Mouse (Mus musculus): Measurements from ENCODE around the gene Tulp4. TPM values are rescaled to one million over a fixed set of nuclear protein-coding genes. Genes with fewer than 3 reads are reported as not detected.

Tulp4 gene
- polyA plus RNA-seq, 1 experiment from 2014 or later, result 178 TPM

GRCm38 (mm10) chr17:6131083-6131482, 24.8 kb downstream of the Tulp4 start:
- Histone ChIP-seq H3K4me3 (ENCODE audit: low read depth, low read length) (no peak overlapping the region), H3K36me3 (ENCODE audit: control insufficient read depth, insufficient read depth, low read length) (0 out of 2 replicates have a peak, but pooled peaks cover 3% of the 10 kb centered on the region), H3K4me1 (replicated peaks; ENCODE audit: control insufficient read depth, insufficient read depth, low read length) (no peaks in the 10 kb centered on the region), H3K9ac (ENCODE audit: low read depth, low read length) (no peak overlapping the region), H3K4me2 (replicated peaks; ENCODE audit: low read depth, low read length) (no peak overlapping the region), H3K9me3 (ENCODE audit: control insufficient read depth, low read length) (no peaks in the 10 kb centered on the region), H3K27ac (ENCODE audit: low read depth, low read length) (no peak overlapping the region), H3K27me3 (ENCODE audit: control insufficient read depth, insufficient read depth, low read length) (no peaks in the 10 kb centered on the region)
- ATAC-seq (ENCODE audit: low FRiP score), result no peak
- DNase-seq (ENCODE audit: low spot score), result no peak
- WGBS, result 92% methylated on average over 3 of the region's 3 CpGs

DNA sequence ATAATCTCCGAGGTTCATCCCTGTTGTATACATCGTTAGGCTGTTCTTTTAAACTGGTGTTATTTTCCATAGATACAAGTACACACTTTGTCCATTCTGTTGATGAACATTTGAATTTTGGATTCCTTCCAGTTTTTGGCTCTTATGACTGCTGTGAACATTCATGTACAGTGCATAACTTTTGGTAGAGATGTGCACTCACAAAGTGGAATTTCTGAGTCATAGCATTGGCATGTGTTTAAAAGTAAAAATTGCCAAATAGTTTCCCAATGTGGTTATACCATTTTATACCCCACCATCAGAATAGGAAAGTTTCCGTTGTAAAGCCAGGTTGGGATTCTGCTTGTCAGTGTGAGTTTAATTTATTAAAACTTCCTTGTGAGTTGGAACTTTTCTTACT, 34.6 kb downstream of the Tulp4 start:
- no peaks in the 10 kb centered on the region for H3K9me3 ChIP-seq (ENCODE audit: control insufficient read depth, low read length)
- WGBS, result 97% methylated on average over 3 of the region's 3 CpGs
- H3K36me3 ChIP-seq (ENCODE audit: control insufficient read depth, insufficient read depth, low read length), result 0 out of 2 replicates have a peak, but pooled peaks cover 5% of the 10 kb centered on the region
- ATAC-seq (ENCODE audit: low FRiP score), result no peak
- DNase-seq (ENCODE audit: low spot score), result no peak
- no peak overlapping the region for H3K4me2 ChIP-seq (replicated peaks; ENCODE audit: low read depth, low read length)
- H3K4me3 ChIP-seq (ENCODE audit: low read depth, low read length), result no peak overlapping the region
- no peak overlapping the region for H3K27ac ChIP-seq (ENCODE audit: low read depth, low read length)
- no peaks in the 10 kb centered on the region for H3K27me3 ChIP-seq (ENCODE audit: control insufficient read depth, insufficient read depth, low read length)
- no peak overlapping the region for H3K9ac ChIP-seq (ENCODE audit: low read depth, low read length)
- no peaks in the 10 kb centered on the region for H3K4me1 ChIP-seq (replicated peaks; ENCODE audit: control insufficient read depth, insufficient read depth, low read length)

- 0 out of 2 replicates have a peak, but pooled peaks cover 2% of the 10 kb centered on the region for H3K36me3 ChIP-seq (ENCODE audit: control insufficient read depth, insufficient read depth, low read length)
- no peak overlapping the region for H3K27ac ChIP-seq (ENCODE audit: low read depth, low read length)
Measured at GRCm38 (mm10) chr17:6141344-6141743, 35.1 kb downstream of the Tulp4 start.

DNA sequence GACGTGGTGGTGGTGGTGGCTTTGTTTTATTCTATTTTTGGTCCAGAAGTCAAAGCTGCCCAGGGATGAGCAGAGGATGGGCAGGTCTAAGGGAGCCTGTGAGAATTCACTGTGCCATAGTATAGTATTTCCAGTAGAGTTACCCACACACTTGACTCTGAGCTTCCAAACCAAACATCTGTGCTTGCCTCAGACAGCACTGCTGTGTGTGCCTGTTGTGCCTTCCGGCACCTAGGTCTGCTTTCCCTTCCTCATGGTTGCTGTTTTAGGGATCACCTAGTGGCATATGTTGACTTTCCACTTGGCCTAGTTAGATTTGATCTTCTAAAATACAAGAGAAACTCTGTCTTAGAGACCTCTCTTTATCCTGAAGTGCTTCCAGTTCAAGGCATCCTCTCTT, 39.0 kb downstream of the Tulp4 start:
- WGBS, result 90% methylated on average over 2 of the region's 2 CpGs

More at GRCm38 (mm10) chr17:6141344-6141743, 35.1 kb downstream of the Tulp4 start:
- Histone ChIP-seq H3K9me3 (ENCODE audit: control insufficient read depth, low read length) (no peaks in the 10 kb centered on the region), H3K4me1 (replicated peaks; ENCODE audit: control insufficient read depth, insufficient read depth, low read length) (no peaks in the 10 kb centered on the region), H3K4me3 (ENCODE audit: low read depth, low read length) (no peak overlapping the region), H3K27me3 (ENCODE audit: control insufficient read depth, insufficient read depth, low read length) (no peaks in the 10 kb centered on the region), H3K4me2 (replicated peaks; ENCODE audit: low read depth, low read length) (no peak overlapping the region), H3K9ac (ENCODE audit: low read depth, low read length) (no peak overlapping the region)
- DNase-seq (ENCODE audit: low spot score), result no peak
- no peak for ATAC-seq (ENCODE audit: low FRiP score)
- WGBS, result 89% methylated on average over 2 of the region's 2 CpGs

GRCm38 (mm10) chr17:6152941-6153340, 46.7 kb downstream of the Tulp4 start:
- Histone ChIP-seq H3K27ac (ENCODE audit: low read depth, low read length) (no peak overlapping the region), H3K36me3 (ENCODE audit: control insufficient read depth, insufficient read depth, low read length) (no peaks in the 10 kb centered on the region), H3K4me2 (replicated peaks; ENCODE audit: low read depth, low read length) (no peak overlapping the region), H3K4me1 (replicated peaks; ENCODE audit: control insufficient read depth, insufficient read depth, low read length) (no peaks in the 10 kb centered on the region), H3K27me3 (ENCODE audit: control insufficient read depth, insufficient read depth, low read length) (no peaks in the 10 kb centered on the region), H3K9ac (ENCODE audit: low read depth, low read length) (no peak overlapping the region), H3K4me3 (ENCODE audit: low read depth, low read length) (no peak overlapping the region), H3K9me3 (ENCODE audit: control insufficient read depth, low read length) (no peaks in the 10 kb centered on the region)
- WGBS, result 96% methylated on average over 4 of the region's 4 CpGs
- ATAC-seq (ENCODE audit: low FRiP score) (no peak), DNase-seq (ENCODE audit: low spot score) (no peak)

More for the DNA sequence above, 39.0 kb downstream of the Tulp4 start:
- Histone ChIP-seq H3K27me3 (ENCODE audit: control insufficient read depth, insufficient read depth, low read length) (no peaks in the 10 kb centered on the region), H3K9me3 (ENCODE audit: control insufficient read depth, low read length) (no peaks in the 10 kb centered on the region), H3K4me3 (ENCODE audit: low read depth, low read length) (no peak overlapping the region), H3K4me1 (replicated peaks; ENCODE audit: control insufficient read depth, insufficient read depth, low read length) (no peaks in the 10 kb centered on the region), H3K36me3 (ENCODE audit: control insufficient read depth, insufficient read depth, low read length) (0 out of 2 replicates have a peak, but pooled peaks cover 2% of the 10 kb centered on the region), H3K4me2 (replicated peaks; ENCODE audit: low read depth, low read length) (no peak overlapping the region), H3K27ac (ENCODE audit: low read depth, low read length) (no peak overlapping the region), H3K9ac (ENCODE audit: low read depth, low read length) (no peak overlapping the region)
- DNase-seq (ENCODE audit: low spot score) (no peak), ATAC-seq (ENCODE audit: low FRiP score) (no peak)

GRCm38 (mm10) chr17:6153581-6153980, 47.3 kb downstream of the Tulp4 start:
- ATAC-seq (ENCODE audit: low FRiP score) (no peak), DNase-seq (ENCODE audit: low spot score) (no peak)
- Histone ChIP-seq H3K9me3 (ENCODE audit: control insufficient read depth, low read length) (no peaks in the 10 kb centered on the region), H3K36me3 (ENCODE audit: control insufficient read depth, insufficient read depth, low read length) (no peaks in the 10 kb centered on the region), H3K4me1 (replicated peaks; ENCODE audit: control insufficient read depth, insufficient read depth, low read length) (no peaks in the 10 kb centered on the region), H3K27me3 (ENCODE audit: control insufficient read depth, insufficient read depth, low read length) (no peaks in the 10 kb centered on the region), H3K4me3 (ENCODE audit: low read depth, low read length) (no peak overlapping the region), H3K27ac (ENCODE audit: low read depth, low read length) (no peak overlapping the region), H3K4me2 (replicated peaks; ENCODE audit: low read depth, low read length) (no peak overlapping the region), H3K9ac (ENCODE audit: low read depth, low read length) (no peak overlapping the region)
- WGBS, result 92% methylated on average over 4 of the region's 4 CpGs

DNA sequence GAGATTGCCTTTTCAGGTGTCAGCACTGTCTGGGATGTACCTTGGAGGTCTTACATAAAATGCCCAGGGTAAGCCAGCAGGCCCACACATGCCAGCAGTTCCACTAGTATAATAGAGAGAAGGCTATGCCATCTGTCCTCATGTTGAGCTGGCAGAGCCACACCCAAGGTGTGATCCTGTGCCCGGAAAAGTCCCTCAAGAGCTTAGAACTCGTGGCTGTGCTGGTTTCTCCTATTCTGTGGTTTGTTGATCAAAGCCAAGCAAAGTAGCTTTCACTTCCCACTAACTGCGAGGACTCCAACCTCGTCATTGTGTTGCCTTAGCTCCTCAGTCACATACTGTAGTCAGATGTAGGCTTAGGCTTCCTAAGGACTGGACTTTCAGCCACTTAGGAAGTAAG, 48.1 kb downstream of the Tulp4 start:
- WGBS, result 86% methylated on average over 4 of the region's 4 CpGs

DNA sequence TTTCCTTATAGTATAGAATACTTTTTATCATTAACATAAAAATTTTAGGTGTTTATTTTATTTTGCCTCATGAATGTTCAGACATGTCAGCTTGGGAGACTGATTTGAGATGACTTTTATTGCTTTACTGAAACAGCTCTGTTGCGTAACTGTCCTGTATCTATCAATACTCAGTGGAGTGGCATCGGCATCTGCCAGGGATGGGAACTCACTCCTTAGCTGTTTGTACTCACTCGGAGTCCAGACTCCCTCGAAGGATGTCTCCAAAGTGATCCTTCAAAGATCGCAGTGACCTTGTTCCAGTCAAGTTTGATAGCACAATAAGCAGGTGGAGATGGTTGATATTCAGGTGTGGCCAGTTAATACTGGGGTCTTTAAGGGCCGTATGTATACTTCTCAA, 54.3 kb downstream of the Tulp4 start:
- no peak overlapping the region for H3K9ac ChIP-seq (ENCODE audit: low read depth, low read length)
- H3K36me3 ChIP-seq (ENCODE audit: control insufficient read depth, insufficient read depth, low read length), result no peaks in the 10 kb centered on the region
- no peaks in the 10 kb centered on the region for H3K4me1 ChIP-seq (replicated peaks; ENCODE audit: control insufficient read depth, insufficient read depth, low read length)
- no peaks in the 10 kb centered on the region for H3K27me3 ChIP-seq (ENCODE audit: control insufficient read depth, insufficient read depth, low read length)
- no peaks in the 10 kb centered on the region for H3K9me3 ChIP-seq (ENCODE audit: control insufficient read depth, low read length)
- no peak overlapping the region for H3K4me3 ChIP-seq (ENCODE audit: low read depth, low read length)
- 96% methylated on average over 6 of the region's 6 CpGs for WGBS
- ATAC-seq (ENCODE audit: low FRiP score) (no peak), DNase-seq (ENCODE audit: low spot score) (no peak)
- H3K4me2 ChIP-seq (replicated peaks; ENCODE audit: low read depth, low read length), result no peak overlapping the region
- H3K27ac ChIP-seq (ENCODE audit: low read depth, low read length), result no peak overlapping the region

More for the DNA sequence above, 48.1 kb downstream of the Tulp4 start:
- no peaks in the 10 kb centered on the region for H3K27me3 ChIP-seq (ENCODE audit: control insufficient read depth, insufficient read depth, low read length)
- no peaks in the 10 kb centered on the region for H3K9me3 ChIP-seq (ENCODE audit: control insufficient read depth, low read length)
- H3K4me3 ChIP-seq (ENCODE audit: low read depth, low read length), result no peak overlapping the region
- H3K27ac ChIP-seq (ENCODE audit: low read depth, low read length), result no peak overlapping the region
- DNase-seq (ENCODE audit: low spot score) (no peak), ATAC-seq (ENCODE audit: low FRiP score) (no peak)
- H3K4me1 ChIP-seq (replicated peaks; ENCODE audit: control insufficient read depth, insufficient read depth, low read length), result no peaks in the 10 kb centered on the region
- H3K36me3 ChIP-seq (ENCODE audit: control insufficient read depth, insufficient read depth, low read length), result no peaks in the 10 kb centered on the region
- H3K4me2 ChIP-seq (replicated peaks; ENCODE audit: low read depth, low read length), result no peak overlapping the region
- no peak overlapping the region for H3K9ac ChIP-seq (ENCODE audit: low read depth, low read length)

- 80% methylated on average over 9 of the region's 9 CpGs for WGBS
- DNase-seq (ENCODE audit: low spot score), result no peak
- Histone ChIP-seq H3K4me2 (replicated peaks; ENCODE audit: low read depth, low read length) (no peak overlapping the region), H3K9ac (ENCODE audit: low read depth, low read length) (no peak overlapping the region), H3K4me1 (replicated peaks; ENCODE audit: control insufficient read depth, insufficient read depth, low read length) (no peaks in the 10 kb centered on the region), H3K9me3 (ENCODE audit: control insufficient read depth, low read length) (no peaks in the 10 kb centered on the region), H3K27me3 (ENCODE audit: control insufficient read depth, insufficient read depth, low read length) (no peaks in the 10 kb centered on the region), H3K27ac (ENCODE audit: low read depth, low read length) (no peak overlapping the region), H3K4me3 (ENCODE audit: low read depth, low read length) (no peak overlapping the region), H3K36me3 (ENCODE audit: control insufficient read depth, insufficient read depth, low read length) (no peaks in the 10 kb centered on the region)
- ATAC-seq (ENCODE audit: low FRiP score), result no peak
Measured at GRCm38 (mm10) chr17:6161916-6162315, 55.7 kb downstream of the Tulp4 start.
